In genomic region chr19:36674946-36675345, GRCm38 (mm10) we compare ENCODE assay signal across 21 mouse cellular contexts.
"Had no signal": no experiment of that assay in that cellular context is flagged by ENCODE, and none has a peak within 500 bp of the region (broad histone marks: within the 10 kb centered on the region; RNA-seq: fewer than 3 reads in every experiment).

No protein-coding gene starts in this region.

- H3K9me3 ChIP-seq: limb, embryonic 10.5 days; limb, embryonic 13.5 days; liver, embryonic 13.5 days; midbrain, embryonic 13.5 days; neural tube, embryonic 12.5 days; neural tube, embryonic 15.5 days had no signal

- H3K4me3 ChIP-seq: layer of hippocampus, adult 2 months; limb, embryonic 10.5 days; limb, embryonic 13.5 days; liver, embryonic 13.5 days; midbrain, embryonic 13.5 days; neural tube, embryonic 12.5 days; neural tube, embryonic 15.5 days had no signal

- H3K9ac ChIP-seq: limb, embryonic 13.5 days; liver, embryonic 13.5 days; midbrain, embryonic 13.5 days; neural tube, embryonic 12.5 days; neural tube, embryonic 15.5 days had no signal

- H3K27me3 ChIP-seq: limb, embryonic 13.5 days; liver, embryonic 13.5 days; midbrain, embryonic 13.5 days; neural tube, embryonic 12.5 days; neural tube, embryonic 15.5 days had no signal

- ATAC-seq: midbrain, embryonic 13.5 days had no signal

- H3K4me2 ChIP-seq: limb, embryonic 13.5 days; liver, embryonic 13.5 days; midbrain, embryonic 13.5 days; neural tube, embryonic 12.5 days; neural tube, embryonic 15.5 days had no signal

- H3K36me3 ChIP-seq: limb, embryonic 10.5 days; limb, embryonic 13.5 days; liver, embryonic 13.5 days; midbrain, embryonic 13.5 days; neural tube, embryonic 12.5 days; neural tube, embryonic 15.5 days had no signal

- H3K27ac ChIP-seq: kidney, postnatal 0 days; layer of hippocampus, adult 2 months; limb, embryonic 10.5 days; limb, embryonic 13.5 days; liver, embryonic 13.5 days; midbrain, embryonic 13.5 days; neural tube, embryonic 12.5 days; neural tube, embryonic 15.5 days; stomach, postnatal 0 days had no signal

- DNase-seq: kidney, adult 2 months; kidney, postnatal 25 days; layer of hippocampus, adult 9-11 months; liver, embryonic 13.5 days; lung, adult 2 months; lung, postnatal 14 days; lung, postnatal 4 days; right cerebral cortex, adult 18-20 months; right cerebral cortex, postnatal 14 days; right cerebral cortex, postnatal 4 days; thymus, adult 2 months; thymus, postnatal 14 days; thymus, postnatal 4 days had no signal
